Mouse (Mus musculus) MEL (cell line): Measurements from ENCODE around the gene Mme.

Experiments used
- CHD2 ChIP-seq: IDR thresholded peaks from 2 replicates; pipeline ENCODE4 v1.6.1; 2011; ENCODE audit warnings: low read length, improper control_type of control experiment
- CTCF ChIP-seq, 3 experiments: IDR thresholded peaks in 2 of 3; conservative IDR thresholded peaks in 1 of 3; 2 replicates each; pipeline ENCODE4 v1.5.1; 2011 to 2012; ENCODE audit warnings: low read length in 3 of 3, low read depth in 2 of 3, mild to moderate bottlenecking in 2 of 3, improper control_type of control experiment in 1 of 3, inconsistent platforms in 1 of 3, mixed read lengths in 1 of 3, moderate library complexity in 1 of 3; ENCODE audit not compliant: control insufficient read depth in 1 of 3, insufficient read depth in 1 of 3, poor library complexity in 1 of 3, severe bottlenecking in 1 of 3
- MAFK ChIP-seq: IDR thresholded peaks from 2 replicates; pipeline ENCODE4 v1.6.1; 2011; ENCODE audit warnings: low read depth, mild to moderate bottlenecking, low read length, improper control_type of control experiment, borderline replicate concordance
- MAX ChIP-seq: IDR thresholded peaks from 2 replicates; pipeline ENCODE4 v1.6.1; 2011; ENCODE audit warnings: low read length, improper control_type of control experiment
- POLR2A ChIP-seq, 2 experiments: IDR thresholded peaks; 2 replicates each; pipeline ENCODE4 v1.6.1; 2011 to 2012; ENCODE audit warnings: low read length in 2 of 2, mild to moderate bottlenecking in 2 of 2, control low read depth in 1 of 2, improper control_type of control experiment in 1 of 2, low read depth in 1 of 2, moderate library complexity in 1 of 2; ENCODE audit not compliant: control insufficient read depth in 1 of 2, insufficient read depth in 1 of 2, poor library complexity in 1 of 2
- POLR2AphosphoS5 ChIP-seq: IDR thresholded peaks from 2 replicates; pipeline ENCODE4 v1.6.1; 2012; ENCODE audit warnings: low read depth, borderline replicate concordance, mild to moderate bottlenecking, inconsistent platforms, low read length, moderate library complexity, mixed read lengths
- TAL1 ChIP-seq: IDR thresholded peaks from 2 replicates; pipeline ENCODE4 v1.6.1; 2012; ENCODE audit warnings: mild to moderate bottlenecking, inconsistent platforms, low read length, moderate library complexity, mixed read lengths
- ZC3H11A ChIP-seq: IDR thresholded peaks from 2 replicates; pipeline ENCODE4 v1.6.1; 2012; ENCODE audit warnings: low read depth, mild to moderate bottlenecking, inconsistent platforms, low read length, improper control_type of control experiment
- ZNF384 ChIP-seq: IDR thresholded peaks from 2 replicates; pipeline ENCODE4 v1.6.1; 2012; ENCODE audit warnings: low read depth, mild to moderate bottlenecking, inconsistent platforms, low read length, improper control_type of control experiment

DNA sequence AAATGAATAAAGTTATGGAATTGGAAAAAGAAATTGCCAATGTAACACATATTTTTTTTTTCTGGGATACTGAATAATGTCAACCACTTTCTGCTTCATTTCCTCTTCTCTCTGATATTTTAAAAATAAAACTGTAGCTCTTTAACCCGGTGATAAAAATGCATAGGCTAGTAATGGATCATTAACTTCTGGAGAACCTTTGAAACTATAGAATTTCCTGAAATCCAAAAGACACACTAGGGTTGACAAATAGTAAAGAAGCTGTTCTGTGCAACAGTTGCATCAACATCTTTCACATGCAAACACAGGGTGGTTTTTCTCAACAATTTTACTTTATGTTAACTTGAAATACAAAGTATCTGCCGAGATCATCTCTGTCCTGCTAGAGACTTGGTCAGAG, 98.8 kb downstream of the Mme start:
- TF ChIP-seq CTCF (IDR thresholded peaks at IDR 0.05 in 2 of 3, conservative IDR thresholded peaks at IDR 0.05 in 1 of 3; ENCODE audit: control insufficient read depth in 1 of 3, insufficient read depth in 1 of 3, low read depth in 2 of 3, low read length in 3 of 3, poor library complexity in 1 of 3, severe bottlenecking in 1 of 3) = no peak
- TF ChIP-seq CHD2 = no peak
- TF ChIP-seq POLR2A (IDR thresholded peaks at IDR 0.05; ENCODE audit: control insufficient read depth in 1 of 2, insufficient read depth in 1 of 2, low read depth in 1 of 2, low read length in 2 of 2, poor library complexity in 1 of 2) = no peak
- no peak for TF ChIP-seq TAL1
- TF ChIP-seq MAX = no peak
- TF ChIP-seq ZNF384 = no peak
- TF ChIP-seq ZC3H11A = no peak
- TF ChIP-seq POLR2AphosphoS5 = no peak
- TF ChIP-seq MAFK = no peak
